Mouse (Mus musculus) bone marrow, adult 2 months (tissue): ENCODE data around the gene Magi2.

Source experiments
- CTCF ChIP-seq: fragments of 200-500 bp; IDR thresholded peaks from 2 replicates; pipeline ENCODE4 v1.5.1; 2011; ENCODE audit warnings: low read length, control low read depth; ENCODE audit not compliant: control insufficient read depth, insufficient read depth
- POLR2A ChIP-seq: fragments of 200-500 bp; IDR thresholded peaks from 2 replicates; pipeline ENCODE4 v1.6.1; 2011; ENCODE audit warnings: low read depth, mild to moderate bottlenecking, control low read depth, low read length, borderline replicate concordance; ENCODE audit not compliant: control insufficient read depth

DNA sequence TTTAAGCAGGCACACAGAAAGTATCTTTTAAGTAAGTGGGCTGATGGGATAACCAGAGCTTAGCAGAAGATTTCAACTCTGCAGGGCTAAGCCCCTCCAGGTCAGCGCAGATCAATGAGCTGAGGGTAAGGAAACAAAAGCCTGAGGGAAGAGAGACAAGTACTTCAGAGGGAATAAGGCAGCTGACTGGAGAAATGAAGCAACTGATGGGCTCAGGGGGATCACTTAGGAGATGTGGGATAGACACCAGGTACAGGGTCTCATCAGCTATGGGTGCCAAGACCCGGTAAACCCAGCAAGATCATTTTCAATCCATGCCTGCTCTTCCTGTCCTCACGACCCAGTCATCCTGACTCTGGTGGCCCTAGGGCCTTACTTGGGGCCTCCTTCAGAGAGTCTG lies 1395.6 kb downstream of the Magi2 start:
- no peak for TF ChIP-seq CTCF
- no peak for TF ChIP-seq POLR2A
